In genomic region chr5:119044548-119044947, GRCm38 (mm10) we compare ENCODE assay signal across 18 mouse cellular contexts.
"Had no signal": no experiment of that assay in that cellular context is flagged by ENCODE, and none has a peak within 500 bp of the region (broad histone marks: within the 10 kb centered on the region; RNA-seq: fewer than 3 reads in every experiment).

No protein-coding gene starts in this region.

- H3K36me3 ChIP-seq: liver, embryonic 15.5 days; neural tube, embryonic 13.5 days had no signal

- H3K4me1 ChIP-seq: liver, embryonic 15.5 days; neural tube, embryonic 13.5 days had no signal

- H3K4me2 ChIP-seq: liver, embryonic 11.5 days; liver, embryonic 15.5 days; midbrain, embryonic 11.5 days; neural tube, embryonic 13.5 days had no signal

- DNase-seq: kidney, adult 8-10 months; kidney, postnatal 36 days; layer of hippocampus, adult 9-11 months; layer of hippocampus, postnatal 36 days; lung, adult 2 months; lung, postnatal 36 days; retina, postnatal 1 day; right cerebral cortex, postnatal 4 days; spleen, adult 18-20 months; thymus, adult 18-20 months; thymus, postnatal 14 days had no signal

- H3K27me3 ChIP-seq: liver, embryonic 15.5 days; neural tube, embryonic 13.5 days had no signal

- H3K9ac ChIP-seq: liver, embryonic 15.5 days; neural tube, embryonic 13.5 days had no signal

- H3K27ac ChIP-seq: kidney, postnatal 0 days; liver, embryonic 15.5 days; neural tube, embryonic 13.5 days had no signal

- H3K9me3 ChIP-seq: liver, embryonic 15.5 days; neural tube, embryonic 13.5 days had no signal

- ATAC-seq: lung, postnatal 0 days; midbrain, embryonic 16.5 days had no signal

- H3K4me3 ChIP-seq: liver, embryonic 15.5 days; neural tube, embryonic 13.5 days had no signal
